ENCODE assay signal across 12 mouse cellular contexts in genomic region chr9:37140464-37141181, GRCm38 (mm10). TPM values are rescaled to one million over a fixed set of nuclear protein-coding genes. Genes with fewer than 3 reads are reported as not detected.
A peak's percentile ranks its signal among the peaks of the same experiment; 100 is the strongest.
DNase-seq lines count a peak whose midpoint lies in the region; ATAC-seq lines count a peak whose summit lies in the region.
"Had no signal": no experiment of that assay in that cellular context is flagged by ENCODE, and none has a peak within 500 bp of the region (broad histone marks: within the 10 kb centered on the region; RNA-seq: fewer than 3 reads in every experiment).

No protein-coding gene starts in this region.

- no peak for ATAC-seq in midbrain, embryonic 14.5 days (ENCODE audit: low FRiP score, low TSS enrichment)
- ATAC-seq in hindbrain, embryonic 15.5 days (ENCODE audit: low FRiP score, low read depth) = no peak
- ATAC-seq in neural tube, embryonic 14.5 days (ENCODE audit: low read depth) = no peak

- intact Hi-C loops in heart, postnatal 14 days (cut with DNase I) = no loop called here

- H3K27me3 ChIP-seq in heart, embryonic 10.5 days (ENCODE audit: insufficient read depth, poor library complexity, severe bottlenecking) = no peaks in the 10 kb centered on the region; the same call in 1 of the 2 replicates
- no peaks in the 10 kb centered on the region for H3K27me3 ChIP-seq in midbrain, embryonic 10.5 days (ENCODE audit: low read depth, poor library complexity, severe bottlenecking)
- H3K27me3 ChIP-seq in midbrain, embryonic 14.5 days (ENCODE audit: control insufficient read depth, insufficient read depth, low read length) = no peaks in the 10 kb centered on the region
- no peaks in the 10 kb centered on the region for H3K27me3 ChIP-seq in hindbrain, embryonic 15.5 days
- no peaks in the 10 kb centered on the region for H3K27me3 ChIP-seq in neural tube, embryonic 14.5 days (ENCODE audit: control insufficient read depth, insufficient read depth, low read length)

- no peak overlapping the region for H3K4me3 ChIP-seq in heart, embryonic 10.5 days
- H3K4me3 ChIP-seq in midbrain, embryonic 10.5 days = peak overlapping the region; percentile 41
- H3K4me3 ChIP-seq in midbrain, embryonic 14.5 days (replicated peaks; ENCODE audit: low read depth, low read length) = no peak overlapping the region
- H3K4me3 ChIP-seq in hindbrain, embryonic 15.5 days = no peak overlapping the region
- no peak overlapping the region for H3K4me3 ChIP-seq in neural tube, embryonic 14.5 days (ENCODE audit: low read depth, low read length)

- WGBS in heart, embryonic 10.5 days = 23% methylated on average over 5 of the region's 5 CpGs
- WGBS in midbrain, embryonic 10.5 days = 20% methylated on average over 5 of the region's 5 CpGs
- WGBS in midbrain, embryonic 14.5 days = 29% methylated on average over 5 of the region's 5 CpGs
- WGBS in hindbrain, embryonic 15.5 days = 42% methylated on average over 5 of the region's 5 CpGs
- WGBS in neural tube, embryonic 14.5 days = 26% methylated on average over 5 of the region's 5 CpGs

- H3K4me1 ChIP-seq in heart, embryonic 10.5 days = peaks cover 73% of the 10 kb centered on the region
- H3K4me1 ChIP-seq in midbrain, embryonic 10.5 days = peaks cover 82% of the 10 kb centered on the region
- H3K4me1 ChIP-seq in midbrain, embryonic 14.5 days (ENCODE audit: control insufficient read depth, insufficient read depth, low read length) = peaks cover 56% of the 10 kb centered on the region
- H3K4me1 ChIP-seq in hindbrain, embryonic 15.5 days (replicated peaks) = peaks cover 73% of the 10 kb centered on the region
- peaks cover 57% of the 10 kb centered on the region for H3K4me1 ChIP-seq in neural tube, embryonic 14.5 days (ENCODE audit: control insufficient read depth, insufficient read depth, low read length)

- no peaks in the 10 kb centered on the region for H3K9me3 ChIP-seq in heart, embryonic 10.5 days
- H3K9me3 ChIP-seq in midbrain, embryonic 10.5 days (replicated peaks) = no peaks in the 10 kb centered on the region
- H3K9me3 ChIP-seq in midbrain, embryonic 14.5 days (ENCODE audit: control insufficient read depth, low read length) = no peaks in the 10 kb centered on the region
- no peaks in the 10 kb centered on the region for H3K9me3 ChIP-seq in hindbrain, embryonic 15.5 days
- H3K9me3 ChIP-seq in neural tube, embryonic 14.5 days (ENCODE audit: control insufficient read depth, low read length) = no peaks in the 10 kb centered on the region

- no peaks in the 10 kb centered on the region for H3K36me3 ChIP-seq in heart, embryonic 10.5 days
- H3K36me3 ChIP-seq in midbrain, embryonic 10.5 days = peaks cover 22% of the 10 kb centered on the region
- no peaks in the 10 kb centered on the region for H3K36me3 ChIP-seq in midbrain, embryonic 14.5 days (ENCODE audit: control insufficient read depth, insufficient read depth, low read length)
- no peaks in the 10 kb centered on the region for H3K36me3 ChIP-seq in hindbrain, embryonic 15.5 days
- no peaks in the 10 kb centered on the region for H3K36me3 ChIP-seq in neural tube, embryonic 14.5 days (ENCODE audit: control insufficient read depth, insufficient read depth, low read length)

- no peak overlapping the region for H3K9ac ChIP-seq in midbrain, embryonic 14.5 days (replicated peaks; ENCODE audit: low read length)
- no peak overlapping the region for H3K9ac ChIP-seq in hindbrain, embryonic 15.5 days
- no peak overlapping the region for H3K9ac ChIP-seq in neural tube, embryonic 14.5 days (replicated peaks; ENCODE audit: low read depth, low read length)
- H3K9ac ChIP-seq: lung, embryonic 14.5 days had no signal

- no peak for DNase-seq in heart, embryonic 10.5 days (ENCODE audit: low spot score)
- DNase-seq in heart, postnatal 14 days = no peak
- no peak for DNase-seq in midbrain, embryonic 10.5 days (ENCODE audit: low spot score)
- no peak for DNase-seq in midbrain, embryonic 14.5 days
- no peak for DNase-seq in lung, postnatal 10 days
- no peak for DNase-seq in frontal cortex, postnatal 36 days (ENCODE audit: low spot score in 2 of 2)
- DNase-seq: adrenal gland, postnatal 14 days; cerebellum, adult 11 months; lung, embryonic 14.5 days had no signal

- H3K4me2 ChIP-seq in midbrain, embryonic 14.5 days (ENCODE audit: low read length) = no peak overlapping the region
- 0 out of 2 replicates have a peak overlapping the region, but pooled peaks have one; percentile 9 for H3K4me2 ChIP-seq in hindbrain, embryonic 15.5 days
- H3K4me2 ChIP-seq in neural tube, embryonic 14.5 days (ENCODE audit: low read depth, low read length) = no peak overlapping the region; the same call in 1 of the 2 replicates

- H3K27ac ChIP-seq in heart, embryonic 10.5 days = peak overlapping the region; percentile 86
- H3K27ac ChIP-seq in midbrain, embryonic 10.5 days (replicated peaks) = peak overlapping the region; percentile 100
- H3K27ac ChIP-seq in midbrain, embryonic 14.5 days (replicated peaks; ENCODE audit: low read depth, low read length) = no peak overlapping the region
- peak overlapping the region; percentile 36; the same call in 1 of the 2 replicates for H3K27ac ChIP-seq in hindbrain, embryonic 15.5 days (replicated peaks)
- peak overlapping the region; percentile 22; the same call in 1 of the 2 replicates for H3K27ac ChIP-seq in neural tube, embryonic 14.5 days (ENCODE audit: low read depth, low read length)

RNA-seq across cellular contexts. Expression of gene Pknox2, which starts 6.6 kb away (rescaled TPM):
- polyA plus RNA-seq in heart, embryonic 10.5 days (2016; fragmentation: Nextera tagmentation; extraction: Ambion mirVana) = 8.8 and 9.1 TPM in 2 replicates
- 1 to 10 TPM; 3.7 to 6.0 TPM for total RNA-seq in heart, postnatal 14 days (2021)
- polyA plus RNA-seq in midbrain, embryonic 10.5 days (2016; fragmentation: Nextera tagmentation; extraction: Ambion mirVana) = 41.5 and 45.0 TPM in 2 replicates
- 18.4 and 19.6 TPM in 2 replicates for polyA plus RNA-seq in midbrain, embryonic 14.5 days (2014; fragmentation: Nextera tagmentation; extraction: Ambion mirVana)
- 32.9 and 40.6 TPM in 2 replicates for polyA plus RNA-seq in hindbrain, embryonic 15.5 days (2015; fragmentation: Nextera tagmentation; extraction: Ambion mirVana)
- polyA plus RNA-seq in neural tube, embryonic 14.5 days (2014; fragmentation: Nextera tagmentation; extraction: Ambion mirVana) = 33.4 and 39.0 TPM in 2 replicates
- total RNA-seq: granulocyte monocyte progenitor cell, adult 5-6 weeks had no signal
